Mouse (Mus musculus) myocyte (in vitro differentiated cells): ENCODE data around the gene Amn1. TPM values are rescaled to one million over a fixed set of nuclear protein-coding genes. Genes with fewer than 3 reads are reported as not detected.
"Not testable (repeated sequence)": the region's sequence is repeated elsewhere in the genome, so short reads cannot be mapped to it uniquely, and the experiment has no call there.

Experiments used
- H3K27me3 ChIP-seq: one replicate; pipeline ENCODE4 v1.6.1; 2011; ENCODE audit not compliant: control insufficient read depth, insufficient read depth, insufficient read length
- H3K36me3 ChIP-seq: one replicate; pipeline ENCODE4 v1.6.1; 2011; ENCODE audit not compliant: control insufficient read depth, insufficient read depth
- H3K4me2 ChIP-seq: one replicate; pipeline ENCODE4 v1.6.1; 2011; ENCODE audit warnings: low read depth, control low read depth
- H3K4me3 ChIP-seq: one replicate; pipeline ENCODE4 v1.5.1; 2011; ENCODE audit warnings: mild to moderate bottlenecking, control low read depth, moderate library complexity
- H3K79me2 ChIP-seq: one replicate; pipeline ENCODE4 v1.6.1; 2011; ENCODE audit not compliant: control insufficient read depth, insufficient read depth
- H3ac ChIP-seq: one replicate; pipeline ENCODE4 v1.6.1; 2011; ENCODE audit not compliant: control insufficient read depth, insufficient read length
- CEBPB ChIP-seq: IDR thresholded peaks from 2 replicates; pipeline ENCODE4 v1.6.1; 2011; ENCODE audit warnings: mild to moderate bottlenecking, moderate library complexity; ENCODE audit not compliant: poor library complexity, insufficient read depth, severe bottlenecking
- E2F4 ChIP-seq: IDR thresholded peaks from one replicate; pipeline ENCODE4 v1.6.1; 2011; ENCODE audit warnings: mild to moderate bottlenecking, control low read depth, moderate library complexity; ENCODE audit not compliant: insufficient read depth
- MAX ChIP-seq: IDR thresholded peaks from one replicate; pipeline ENCODE4 v1.6.1; 2011; ENCODE audit warnings: low read depth, mild to moderate bottlenecking, control low read depth
- MYOD1 ChIP-seq, 3 experiments: IDR thresholded peaks; one replicate each; pipeline ENCODE4 v1.6.1; 2011; ENCODE audit warnings: control low read depth in 2 of 3, low read depth in 2 of 3, mild to moderate bottlenecking in 2 of 3, moderate library complexity in 1 of 3; ENCODE audit not compliant: insufficient read length in 2 of 3, control insufficient read depth in 1 of 3
- MYOG ChIP-seq, 3 experiments: IDR thresholded peaks; one replicate each; pipeline ENCODE4 v1.6.1; 2011; ENCODE audit warnings: control low read depth in 2 of 3, low read depth in 2 of 3, mild to moderate bottlenecking in 2 of 3; ENCODE audit not compliant: insufficient read length in 2 of 3, control insufficient read depth in 1 of 3, insufficient read depth in 1 of 3
- POLR2A ChIP-seq: IDR thresholded peaks from one replicate; pipeline ENCODE4 v1.6.1; 2011; ENCODE audit warnings: low read depth, mild to moderate bottlenecking, control low read depth, moderate library complexity; ENCODE audit not compliant: insufficient read length
- POLR2AphosphoS2 ChIP-seq: IDR thresholded peaks from one replicate; pipeline ENCODE4 v1.6.1; 2011; ENCODE audit warnings: low read depth, control low read depth; ENCODE audit not compliant: insufficient read length
- REST ChIP-seq: IDR thresholded peaks from one replicate; pipeline ENCODE4 v1.6.1; 2011; ENCODE audit warnings: mild to moderate bottlenecking, control low read depth, moderate library complexity; ENCODE audit not compliant: insufficient read depth, insufficient read length
- SRF ChIP-seq: IDR thresholded peaks from one replicate; pipeline ENCODE4 v1.6.1; 2011; ENCODE audit warnings: low read depth; ENCODE audit not compliant: control insufficient read depth, insufficient read length
- TCF3 ChIP-seq: IDR thresholded peaks from one replicate; pipeline ENCODE4 v1.6.1; 2011; ENCODE audit warnings: low read depth, control low read depth; ENCODE audit not compliant: insufficient read length
- USF1 ChIP-seq: IDR thresholded peaks from one replicate; pipeline ENCODE4 v1.6.1; 2011; ENCODE audit warnings: low read depth, mild to moderate bottlenecking, control low read depth, moderate library complexity
- polyA plus RNA-seq: library from polyadenylated mRNA; unstranded; fragments of >200 nt; fragmentation: generic; extraction: Trizol; gene quantifications from one replicate; pipeline ENCODE4 v1.2.1, GENCODE M21; 2012; ENCODE audit warnings: missing spikeins

Gene Amn1
- polyA plus RNA-seq, 1 experiment, result 23.2 TPM

DNA sequence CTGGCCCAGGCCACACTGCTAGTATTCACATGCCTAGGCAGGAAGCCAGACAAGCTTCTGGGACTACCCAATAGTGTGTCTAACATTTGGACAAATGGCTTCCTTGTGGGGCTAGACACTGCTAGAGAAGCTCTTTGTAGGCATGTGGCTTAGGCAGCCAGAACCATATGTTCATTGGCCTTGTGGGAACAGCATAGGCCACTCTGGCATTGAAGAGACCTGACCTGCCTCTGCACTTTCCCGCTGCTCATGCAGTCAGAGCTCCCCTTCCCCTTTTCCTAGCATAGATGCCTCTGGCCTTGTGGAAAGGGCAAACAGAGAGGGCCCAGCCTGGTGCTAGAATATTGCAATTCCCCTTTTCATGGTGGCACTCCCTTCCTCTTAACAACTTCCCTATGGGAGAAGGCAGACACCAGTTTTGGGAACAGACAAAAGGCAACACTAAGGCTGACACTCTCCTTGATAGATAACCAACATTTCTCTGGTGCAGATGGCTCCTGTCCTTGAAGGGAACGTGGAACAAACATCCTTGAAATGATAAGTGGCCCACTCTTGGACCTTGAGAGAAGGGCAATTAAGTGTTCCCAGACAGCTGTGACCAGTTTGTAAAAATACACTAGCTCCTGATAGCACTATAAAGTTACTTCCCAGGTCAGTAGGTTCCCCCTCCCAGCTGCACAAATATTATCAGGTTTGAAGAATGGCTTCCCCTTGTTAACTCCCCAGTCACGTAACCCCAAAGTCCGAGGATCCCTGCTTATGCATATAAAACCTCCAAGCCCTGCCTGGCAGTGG is 14.5 kb downstream of the Amn1 start:
- no peak for TF ChIP-seq CEBPB
- peak in 1 of 3 experiments; percentile 49 for TF ChIP-seq MYOG (IDR thresholded peaks at IDR 0.05; ENCODE audit: control insufficient read depth in 1 of 3, insufficient read depth in 1 of 3, insufficient read length in 2 of 3, low read depth in 2 of 3)
- no peak for TF ChIP-seq MYOD1 (IDR thresholded peaks at IDR 0.05; ENCODE audit: control insufficient read depth in 1 of 3, insufficient read length in 2 of 3, low read depth in 2 of 3)
- Histone ChIP-seq H3ac (no peak overlapping the region), H3K4me2 (no peak overlapping the region), H3K79me2 (no peaks in the 10 kb centered on the region), H3K27me3 (no peaks in the 10 kb centered on the region), H3K36me3 (peaks cover 37% of the 10 kb centered on the region), H3K4me3 (no peak overlapping the region)

DNA sequence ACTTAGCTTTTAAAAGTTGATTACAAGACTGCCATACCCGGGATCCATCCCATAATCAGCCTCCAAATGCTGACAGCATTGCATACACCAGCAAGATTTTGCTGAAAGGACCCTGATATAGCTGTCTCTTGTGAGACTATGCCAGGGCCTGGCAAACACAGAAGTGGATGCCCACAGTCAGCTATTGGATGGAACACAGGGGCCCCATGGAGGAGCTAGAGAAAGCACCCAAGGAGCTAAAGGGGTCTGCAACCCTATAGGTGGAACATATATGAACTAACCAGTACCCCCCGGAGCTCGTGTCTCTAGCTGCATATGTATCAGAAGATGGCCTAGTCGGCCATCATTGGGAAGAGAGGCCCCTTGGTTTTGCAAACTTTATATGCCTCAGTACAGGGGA is 18.5 kb downstream of the Amn1 start:
- not testable (repeated sequence) for H3K4me3 ChIP-seq, H3K79me2 ChIP-seq, H3K27me3 ChIP-seq, H3K4me2 ChIP-seq, H3ac ChIP-seq
- peaks cover 41% of the 10 kb centered on the region for H3K36me3 ChIP-seq

DNA sequence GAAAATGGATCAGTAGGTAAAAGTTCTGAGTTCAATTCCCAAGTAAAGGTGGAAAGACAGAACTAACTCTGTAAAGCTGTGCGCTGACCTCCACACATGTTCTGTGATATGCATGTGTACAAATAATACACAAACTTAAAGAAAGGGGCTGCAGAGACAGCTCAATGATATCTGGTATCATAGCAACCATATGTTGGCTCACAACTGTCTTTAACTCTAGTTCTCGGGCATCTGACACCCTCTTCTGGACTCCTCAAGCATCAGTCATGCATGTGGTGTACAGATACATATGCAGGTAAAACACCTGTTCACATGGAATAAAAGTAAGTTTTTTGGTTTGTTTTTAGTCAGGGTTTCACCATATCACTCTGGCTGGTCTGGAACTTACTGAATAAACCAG is 20.1 kb downstream of the Amn1 start:
- Histone ChIP-seq H3K4me3 (no peak overlapping the region), H3K36me3 (peaks cover 43% of the 10 kb centered on the region), H3ac (no peak overlapping the region), H3K79me2 (no peaks in the 10 kb centered on the region), H3K27me3 (no peaks in the 10 kb centered on the region), H3K4me2 (no peak overlapping the region)
- TF ChIP-seq MYOG (IDR thresholded peaks at IDR 0.05; ENCODE audit: control insufficient read depth in 1 of 3, insufficient read depth in 1 of 3, insufficient read length in 2 of 3, low read depth in 2 of 3) (no peak), POLR2AphosphoS2 (no peak), E2F4 (no peak), USF1 (no peak), MAX (no peak), SRF (no peak), TCF3 (no peak), MYOD1 (IDR thresholded peaks at IDR 0.05; ENCODE audit: control insufficient read depth in 1 of 3, insufficient read length in 2 of 3, low read depth in 2 of 3) (no peak), REST (no peak)

DNA sequence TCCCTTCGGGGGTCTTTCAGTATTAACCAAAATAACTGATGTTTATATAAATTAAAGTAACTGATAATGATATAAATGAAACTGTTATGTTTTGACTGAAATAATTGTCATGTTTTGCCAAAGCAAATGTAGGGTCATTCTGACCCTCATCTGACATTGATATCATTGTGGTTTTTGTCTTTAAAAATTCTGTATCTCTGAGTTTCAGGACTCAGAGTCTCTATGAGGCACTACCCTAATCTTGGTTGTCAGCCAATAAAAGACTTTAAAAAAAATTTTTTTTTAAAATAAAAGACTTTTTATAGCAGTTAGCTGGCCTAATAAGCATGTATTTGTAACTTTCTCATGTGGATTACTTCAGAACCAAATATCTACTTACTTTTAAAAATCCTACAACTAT is 20.8 kb downstream of the Amn1 start:
- Histone ChIP-seq H3K4me2 (no peak overlapping the region), H3K36me3 (peaks cover 49% of the 10 kb centered on the region), H3K4me3 (no peak overlapping the region), H3ac (no peak overlapping the region), H3K27me3 (no peaks in the 10 kb centered on the region), H3K79me2 (no peaks in the 10 kb centered on the region)
- no peak for TF ChIP-seq CEBPB
- no peak for TF ChIP-seq MYOG (IDR thresholded peaks at IDR 0.05; ENCODE audit: control insufficient read depth in 1 of 3, insufficient read depth in 1 of 3, insufficient read length in 2 of 3, low read depth in 2 of 3)
- TF ChIP-seq TCF3, result no peak
- TF ChIP-seq POLR2A, result no peak
- no peak for TF ChIP-seq POLR2AphosphoS2
- TF ChIP-seq E2F4, result no peak

DNA sequence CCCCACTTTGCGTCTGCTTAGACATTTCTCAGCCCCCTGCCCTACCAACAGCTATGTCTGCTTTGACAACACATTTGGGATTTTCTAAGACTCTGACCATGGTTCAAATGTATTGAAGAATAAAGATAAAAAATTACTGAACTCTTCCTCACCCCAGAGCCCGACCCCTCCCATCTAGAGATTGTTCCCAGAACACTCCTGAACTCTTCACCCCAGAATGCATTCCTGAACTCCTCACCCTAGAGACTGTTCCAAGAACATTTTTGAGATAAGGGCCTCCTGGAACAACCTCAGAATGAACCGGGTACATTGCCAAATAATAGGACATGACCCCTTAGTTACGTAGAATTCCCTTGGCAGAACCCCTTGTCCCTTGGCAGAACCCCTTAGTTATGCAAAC is 21.5 kb downstream of the Amn1 start:
- not testable (repeated sequence) for H3K79me2 ChIP-seq, H3K4me2 ChIP-seq, H3K27me3 ChIP-seq, H3ac ChIP-seq, H3K4me3 ChIP-seq
- H3K36me3 ChIP-seq, result peaks cover 55% of the 10 kb centered on the region

DNA sequence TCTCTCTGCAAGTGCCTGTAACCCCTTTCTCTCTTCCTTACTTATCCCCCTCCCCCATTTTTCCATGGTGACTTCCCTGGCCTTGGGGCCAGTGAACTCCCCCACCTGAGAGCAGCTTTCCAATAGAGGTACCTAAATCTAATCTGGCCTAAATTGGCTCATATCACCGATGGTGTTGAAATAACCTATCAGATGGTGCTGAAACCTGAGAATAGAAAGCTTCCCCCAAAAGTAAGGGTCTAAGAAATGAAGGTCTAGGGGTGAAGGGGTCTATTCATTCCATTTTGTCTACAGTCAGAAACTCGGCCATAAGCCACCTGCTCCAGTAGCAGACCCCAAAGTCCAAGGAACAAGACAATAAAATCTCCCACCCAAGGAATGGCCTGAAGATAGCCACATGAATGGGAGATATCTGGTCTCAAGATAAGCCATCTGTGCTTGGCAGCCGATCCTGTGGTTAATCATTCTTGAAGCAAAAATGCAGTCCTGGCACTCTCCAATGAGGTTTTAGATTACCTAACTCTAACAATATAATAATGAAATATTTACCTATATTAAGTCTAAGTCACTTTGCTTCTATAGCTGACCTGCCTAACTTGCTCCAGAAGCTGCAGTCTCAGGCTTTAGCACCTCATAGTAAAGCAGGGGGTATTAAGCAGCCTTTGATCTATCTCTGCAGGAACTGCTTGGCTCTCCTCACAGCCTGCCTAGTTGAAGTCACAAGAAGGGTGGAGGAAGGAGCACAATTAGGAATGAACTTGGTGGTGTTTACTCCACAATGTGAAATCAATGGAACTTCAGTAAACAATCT is 33.3 kb downstream of the Amn1 start:
- no peak overlapping the region for H3K4me3 ChIP-seq
- H3ac ChIP-seq, result no peak overlapping the region
- H3K4me2 ChIP-seq, result no peak overlapping the region

More for the DNA sequence above, 33.3 kb downstream of the Amn1 start:
- TF ChIP-seq MAX (no peak), USF1 (no peak), TCF3 (no peak), REST (no peak), E2F4 (no peak), MYOD1 (IDR thresholded peaks at IDR 0.05; ENCODE audit: control insufficient read depth in 1 of 3, insufficient read length in 2 of 3, low read depth in 2 of 3) (no peak), POLR2AphosphoS2 (no peak)
- H3K36me3 ChIP-seq, result peaks cover 20% of the 10 kb centered on the region
- H3K27me3 ChIP-seq, result no peaks in the 10 kb centered on the region
- H3K79me2 ChIP-seq, result no peaks in the 10 kb centered on the region
